Mouse (Mus musculus): ENCODE data around the gene Rilpl1. TPM values are rescaled to one million over a fixed set of nuclear protein-coding genes. Genes with fewer than 3 reads are reported as not detected.

Rilpl1 gene
- polyA plus RNA-seq, 1 experiment from 2014 or later, result 8.6 TPM

DNA sequence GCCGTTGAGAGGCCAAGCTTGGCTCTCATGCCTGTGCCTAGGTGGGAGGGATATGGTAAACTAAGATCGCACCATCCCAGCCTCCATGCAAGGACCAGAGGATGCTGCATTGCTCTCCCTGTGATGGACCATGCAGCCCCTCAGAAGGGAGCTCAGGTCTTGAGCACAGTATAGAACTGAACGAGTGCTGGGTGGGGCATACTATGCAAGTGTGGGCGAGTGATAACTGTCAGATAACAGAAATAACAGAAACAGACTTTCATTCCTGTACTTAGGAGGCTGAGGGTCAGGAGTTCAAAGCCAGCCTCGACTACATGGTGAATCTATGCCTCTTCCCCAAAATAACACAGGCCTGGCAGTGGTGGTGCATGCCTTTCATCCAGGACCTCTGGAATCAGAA, 3.8 kb upstream of the Rilpl1 start:
- ATAC-seq, result no peak
- no peaks in the 10 kb centered on the region for H3K9me3 ChIP-seq (ENCODE audit: control insufficient read depth, low read length)
- no peaks in the 10 kb centered on the region for H3K36me3 ChIP-seq (ENCODE audit: control insufficient read depth, insufficient read depth, low read length)
- H3K4me3 ChIP-seq (ENCODE audit: low read length), result no peak overlapping the region
- no peak overlapping the region for H3K27ac ChIP-seq (ENCODE audit: low read length)
- H3K9ac ChIP-seq (ENCODE audit: low read depth, low read length), result no peak overlapping the region
- no peaks in the 10 kb centered on the region for H3K27me3 ChIP-seq (replicated peaks; ENCODE audit: control insufficient read depth, insufficient read depth, low read length)
- no peak overlapping the region for H3K4me2 ChIP-seq (ENCODE audit: low read depth, low read length)
- 59% methylated on average over 5 of the region's 5 CpGs for WGBS
- peaks cover 13% of the 10 kb centered on the region for H3K4me1 ChIP-seq (ENCODE audit: control insufficient read depth, insufficient read depth, low read length)

DNA sequence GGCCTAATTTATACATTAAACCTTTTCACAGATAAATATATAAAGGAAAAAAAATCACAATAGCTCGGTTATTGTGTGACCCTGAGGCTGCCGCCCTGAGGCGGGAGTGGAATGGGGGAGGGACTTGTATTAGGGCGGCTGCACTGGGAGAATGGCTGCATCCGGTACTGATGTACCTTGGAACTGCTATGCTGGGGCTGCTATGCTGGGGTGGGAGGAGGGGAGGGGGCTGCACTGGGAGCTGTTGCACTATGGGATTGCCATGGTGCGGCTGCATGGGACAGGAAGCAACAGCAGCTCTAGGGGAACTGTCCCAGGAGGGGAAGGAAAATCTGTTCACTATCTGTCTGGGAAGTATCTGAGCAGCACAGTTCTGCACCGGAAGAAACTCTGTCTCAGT, 1.3 kb upstream of the Rilpl1 start:
- no peak overlapping the region for H3K4me3 ChIP-seq (ENCODE audit: low read length)
- H3K36me3 ChIP-seq (ENCODE audit: control insufficient read depth, insufficient read depth, low read length), result no peaks in the 10 kb centered on the region
- peaks cover 21% of the 10 kb centered on the region for H3K4me1 ChIP-seq (ENCODE audit: control insufficient read depth, insufficient read depth, low read length)
- peak overlapping the region; percentile 50; the same call in 1 of the 2 replicates for H3K27ac ChIP-seq (ENCODE audit: low read length)
- H3K9ac ChIP-seq (ENCODE audit: low read depth, low read length), result 0 out of 2 replicates have a peak overlapping the region, but pooled peaks have one; percentile 48
- H3K9me3 ChIP-seq (ENCODE audit: control insufficient read depth, low read length), result no peaks in the 10 kb centered on the region
- H3K4me2 ChIP-seq (ENCODE audit: low read depth, low read length), result no peak overlapping the region
- ATAC-seq, result no peak
- WGBS, result 26% methylated on average over 7 of the region's 7 CpGs
- no peaks in the 10 kb centered on the region for H3K27me3 ChIP-seq (replicated peaks; ENCODE audit: control insufficient read depth, insufficient read depth, low read length)

DNA sequence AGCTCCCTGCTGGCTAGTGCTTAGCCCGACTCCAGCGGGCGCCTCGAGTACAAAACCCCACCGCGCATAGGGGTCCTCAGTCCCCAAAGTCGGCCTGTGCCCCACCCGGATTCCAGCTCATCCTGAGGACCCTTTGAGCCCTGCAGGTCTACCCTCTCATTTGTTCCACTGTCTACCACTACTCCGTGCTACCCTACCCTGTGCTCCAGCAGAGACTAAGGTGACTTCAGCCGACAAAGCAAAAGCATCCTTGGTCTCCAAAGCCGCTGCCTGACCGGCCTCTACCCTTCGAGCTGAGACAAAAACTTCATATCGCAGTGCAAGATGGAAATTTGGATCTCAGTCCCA, 366 bp upstream of the Rilpl1 start:
- Histone ChIP-seq H3K36me3 (ENCODE audit: control insufficient read depth, insufficient read depth, low read length) (no peaks in the 10 kb centered on the region), H3K4me2 (ENCODE audit: low read depth, low read length) (peak overlapping the region; percentile 85), H3K4me1 (ENCODE audit: control insufficient read depth, insufficient read depth, low read length) (peaks cover 16% of the 10 kb centered on the region), H3K9me3 (ENCODE audit: control insufficient read depth, low read length) (no peaks in the 10 kb centered on the region), H3K9ac (ENCODE audit: low read depth, low read length) (peak overlapping the region; percentile 82), H3K27me3 (replicated peaks; ENCODE audit: control insufficient read depth, insufficient read depth, low read length) (no peaks in the 10 kb centered on the region), H3K27ac (ENCODE audit: low read length) (peak overlapping the region; percentile 83), H3K4me3 (ENCODE audit: low read length) (peak overlapping the region; percentile 79)
- WGBS, result 17% methylated on average over 14 of the region's 14 CpGs
- peak; percentile 46 for ATAC-seq

DNA sequence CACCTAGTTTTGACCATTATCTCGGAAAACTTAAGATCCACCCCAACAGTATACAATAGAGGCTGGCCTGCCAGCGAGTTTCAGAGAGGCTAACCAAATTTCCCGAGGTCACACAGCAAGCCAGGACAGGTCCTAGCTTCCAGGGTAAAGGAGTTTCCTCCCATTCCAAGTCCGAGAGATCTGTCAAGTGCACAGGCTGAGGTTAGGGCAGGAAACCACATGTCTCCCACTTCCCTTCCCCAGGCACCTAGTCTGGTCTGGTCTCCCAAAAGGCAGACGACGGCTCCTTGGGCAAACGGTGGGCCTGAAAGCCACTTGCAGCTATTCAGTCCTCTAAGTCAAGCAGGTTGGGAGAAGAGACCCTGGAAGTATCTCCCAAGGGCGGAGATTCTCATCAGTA, 1.5 kb downstream of the Rilpl1 start:
- peaks cover 15% of the 10 kb centered on the region for H3K4me1 ChIP-seq (ENCODE audit: control insufficient read depth, insufficient read depth, low read length)
- H3K27me3 ChIP-seq (replicated peaks; ENCODE audit: control insufficient read depth, insufficient read depth, low read length), result no peaks in the 10 kb centered on the region
- 45% methylated on average over 8 of the region's 8 CpGs for WGBS
- peak overlapping the region; percentile 79 for H3K4me3 ChIP-seq (ENCODE audit: low read length)
- no peaks in the 10 kb centered on the region for H3K9me3 ChIP-seq (ENCODE audit: control insufficient read depth, low read length)
- H3K9ac ChIP-seq (ENCODE audit: low read depth, low read length), result peak overlapping the region; percentile 82
- no peak for ATAC-seq
- peak overlapping the region; percentile 85 for H3K4me2 ChIP-seq (ENCODE audit: low read depth, low read length)
- no peaks in the 10 kb centered on the region for H3K36me3 ChIP-seq (ENCODE audit: control insufficient read depth, insufficient read depth, low read length)
- no peak overlapping the region; the same call in 1 of the 2 replicates for H3K27ac ChIP-seq (ENCODE audit: low read length)

DNA sequence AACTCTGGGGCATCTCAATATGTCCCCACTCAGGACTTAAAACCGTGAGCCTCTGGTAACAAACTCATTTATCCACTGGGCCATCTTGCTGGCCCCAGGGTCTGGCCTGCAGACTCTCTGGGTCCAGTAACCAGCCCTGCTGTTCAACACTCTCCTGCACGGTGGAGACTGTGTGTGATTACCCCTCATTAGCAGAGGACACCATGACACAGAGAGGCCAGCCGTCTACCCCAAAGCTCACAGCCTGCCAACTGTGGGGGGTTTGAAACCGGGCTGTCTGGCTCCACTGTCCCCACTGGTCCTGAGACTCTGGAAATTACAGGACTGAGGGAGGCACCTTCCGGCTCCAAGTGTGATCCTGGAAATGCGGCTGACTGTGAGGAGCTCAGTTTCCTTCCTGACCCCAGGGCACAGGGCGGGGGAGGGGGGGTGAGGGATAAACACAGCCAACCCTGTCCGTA, 2.0 kb downstream of the Rilpl1 start:
- Histone ChIP-seq H3K27ac (ENCODE audit: low read length) (0 out of 2 replicates have a peak overlapping the region, but pooled peaks have one; percentile 5), H3K4me3 (ENCODE audit: low read length) (peak overlapping the region; percentile 79), H3K27me3 (replicated peaks; ENCODE audit: control insufficient read depth, insufficient read depth, low read length) (no peaks in the 10 kb centered on the region), H3K9me3 (ENCODE audit: control insufficient read depth, low read length) (no peaks in the 10 kb centered on the region), H3K9ac (ENCODE audit: low read depth, low read length) (peak overlapping the region; percentile 56), H3K36me3 (ENCODE audit: control insufficient read depth, insufficient read depth, low read length) (no peaks in the 10 kb centered on the region), H3K4me2 (ENCODE audit: low read depth, low read length) (peak overlapping the region; percentile 85), H3K4me1 (ENCODE audit: control insufficient read depth, insufficient read depth, low read length) (peaks cover 15% of the 10 kb centered on the region)
- ATAC-seq, result no peak
- 31% methylated on average over 8 of the region's 8 CpGs for WGBS

DNA sequence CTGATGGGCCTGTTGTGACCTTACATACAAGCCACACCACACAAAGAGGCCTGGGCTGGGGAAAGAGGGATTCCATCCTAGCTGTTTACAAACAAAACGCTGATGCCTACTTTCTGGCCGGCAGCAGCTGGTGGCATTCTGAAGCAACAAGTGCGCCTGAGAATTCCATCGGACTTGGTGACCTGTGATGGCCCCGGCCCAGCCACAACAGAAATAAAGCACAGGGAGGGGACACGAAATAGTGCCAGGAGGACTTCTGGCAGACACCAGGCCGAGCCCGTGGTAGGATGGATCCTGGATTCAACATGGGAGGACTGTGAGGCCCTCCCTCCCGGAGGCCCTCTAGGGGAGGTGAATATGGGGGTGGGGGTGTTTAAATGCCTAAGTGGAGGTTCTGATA, 2.4 kb downstream of the Rilpl1 start:
- H3K36me3 ChIP-seq (ENCODE audit: control insufficient read depth, insufficient read depth, low read length), result no peaks in the 10 kb centered on the region
- H3K27me3 ChIP-seq (replicated peaks; ENCODE audit: control insufficient read depth, insufficient read depth, low read length), result no peaks in the 10 kb centered on the region
- WGBS, result 29% methylated on average over 9 of the region's 9 CpGs
- peaks cover 15% of the 10 kb centered on the region for H3K4me1 ChIP-seq (ENCODE audit: control insufficient read depth, insufficient read depth, low read length)
- H3K9me3 ChIP-seq (ENCODE audit: control insufficient read depth, low read length), result no peaks in the 10 kb centered on the region
- H3K27ac ChIP-seq (ENCODE audit: low read length), result 0 out of 2 replicates have a peak overlapping the region, but pooled peaks have one; percentile 5
- H3K4me3 ChIP-seq (ENCODE audit: low read length), result peak overlapping the region; percentile 79
- ATAC-seq, result no peak
- H3K4me2 ChIP-seq (ENCODE audit: low read depth, low read length), result peak overlapping the region; percentile 85
- peak overlapping the region; percentile 56 for H3K9ac ChIP-seq (ENCODE audit: low read depth, low read length)

DNA sequence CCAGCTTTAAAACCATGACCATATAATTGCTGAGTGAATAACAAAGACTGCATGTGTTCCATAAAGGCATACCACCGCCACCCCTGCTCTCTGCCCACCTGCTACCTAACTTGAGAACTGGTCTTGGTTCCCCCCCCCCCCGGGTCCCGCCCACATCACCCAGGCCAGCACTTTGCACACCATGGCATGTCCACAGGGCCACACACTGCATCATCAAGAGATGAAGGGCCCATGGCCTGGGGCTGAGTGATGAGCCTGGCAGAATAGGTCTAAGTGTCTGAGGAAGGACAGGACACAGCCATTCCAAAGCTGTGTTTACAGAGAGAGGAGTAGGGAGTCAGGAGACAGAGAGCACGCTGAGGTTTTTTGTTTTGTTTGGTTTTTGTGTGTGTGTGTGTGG, 2.8 kb downstream of the Rilpl1 start:
- no peaks in the 10 kb centered on the region for H3K9me3 ChIP-seq (ENCODE audit: control insufficient read depth, low read length)
- H3K4me3 ChIP-seq (ENCODE audit: low read length), result peak overlapping the region; percentile 79
- no peak for ATAC-seq
- H3K9ac ChIP-seq (ENCODE audit: low read depth, low read length), result peak overlapping the region; percentile 56; the same call in 1 of the 2 replicates
- no peak overlapping the region for H3K27ac ChIP-seq (ENCODE audit: low read length)
- H3K36me3 ChIP-seq (ENCODE audit: control insufficient read depth, insufficient read depth, low read length), result no peaks in the 10 kb centered on the region
- 68% methylated on average over 4 of the region's 4 CpGs for WGBS
- no peaks in the 10 kb centered on the region for H3K27me3 ChIP-seq (replicated peaks; ENCODE audit: control insufficient read depth, insufficient read depth, low read length)
- peak overlapping the region; percentile 85; the same call in 1 of the 2 replicates for H3K4me2 ChIP-seq (ENCODE audit: low read depth, low read length)
- peaks cover 15% of the 10 kb centered on the region for H3K4me1 ChIP-seq (ENCODE audit: control insufficient read depth, insufficient read depth, low read length)

DNA sequence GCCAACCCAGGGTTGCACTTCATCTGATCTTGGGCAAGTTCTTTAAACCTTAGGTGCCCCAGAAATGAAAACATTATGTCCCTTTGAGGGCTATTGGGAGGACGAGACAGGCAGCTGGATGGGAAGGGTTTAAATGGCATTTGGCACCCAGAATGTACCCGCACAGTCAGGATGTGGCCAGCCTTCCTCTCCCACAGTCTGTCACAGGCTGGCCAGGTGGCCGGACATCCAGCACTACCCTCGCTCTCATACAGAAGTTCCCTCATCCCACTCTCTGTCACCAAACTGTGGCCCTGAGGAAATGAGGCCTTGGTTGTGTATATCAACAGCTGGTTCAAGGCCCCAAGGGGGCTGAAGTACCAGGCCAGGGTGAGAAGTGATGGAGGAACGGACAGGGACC, 6.2 kb downstream of the Rilpl1 start:
- Histone ChIP-seq H3K4me3 (ENCODE audit: low read length) (no peak overlapping the region), H3K36me3 (ENCODE audit: control insufficient read depth, insufficient read depth, low read length) (no peaks in the 10 kb centered on the region), H3K9ac (ENCODE audit: low read depth, low read length) (no peak overlapping the region), H3K4me2 (ENCODE audit: low read depth, low read length) (no peak overlapping the region), H3K27ac (ENCODE audit: low read length) (no peak overlapping the region), H3K27me3 (replicated peaks; ENCODE audit: control insufficient read depth, insufficient read depth, low read length) (no peaks in the 10 kb centered on the region), H3K4me1 (ENCODE audit: control insufficient read depth, insufficient read depth, low read length) (peaks cover 8% of the 10 kb centered on the region), H3K9me3 (ENCODE audit: control insufficient read depth, low read length) (no peaks in the 10 kb centered on the region)
- WGBS, result 92% methylated on average over 5 of the region's 5 CpGs
- no peak for ATAC-seq

DNA sequence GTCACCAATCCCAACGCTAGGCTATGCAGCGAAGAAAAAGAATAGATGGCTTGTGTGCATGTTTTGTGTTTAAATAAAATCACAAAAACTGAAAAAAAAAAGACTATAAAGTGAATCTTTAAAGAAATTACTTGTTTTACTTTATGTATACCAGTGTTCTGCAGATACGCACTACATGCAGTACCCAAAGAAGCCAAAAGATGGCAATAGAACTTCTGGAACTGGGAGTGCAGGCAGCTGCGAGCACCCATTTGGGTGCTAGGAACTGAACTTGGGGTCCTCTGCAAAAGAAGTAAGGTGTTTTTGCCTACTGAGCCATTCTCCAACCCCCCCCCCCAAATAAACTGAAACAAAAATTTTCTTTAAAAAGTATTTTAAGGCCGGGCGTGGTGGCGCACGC, 8.2 kb downstream of the Rilpl1 start:
- H3K36me3 ChIP-seq (ENCODE audit: control insufficient read depth, insufficient read depth, low read length), result no peaks in the 10 kb centered on the region
- H3K9me3 ChIP-seq (ENCODE audit: control insufficient read depth, low read length), result no peaks in the 10 kb centered on the region
- H3K4me3 ChIP-seq (ENCODE audit: low read length), result no peak overlapping the region

DNA sequence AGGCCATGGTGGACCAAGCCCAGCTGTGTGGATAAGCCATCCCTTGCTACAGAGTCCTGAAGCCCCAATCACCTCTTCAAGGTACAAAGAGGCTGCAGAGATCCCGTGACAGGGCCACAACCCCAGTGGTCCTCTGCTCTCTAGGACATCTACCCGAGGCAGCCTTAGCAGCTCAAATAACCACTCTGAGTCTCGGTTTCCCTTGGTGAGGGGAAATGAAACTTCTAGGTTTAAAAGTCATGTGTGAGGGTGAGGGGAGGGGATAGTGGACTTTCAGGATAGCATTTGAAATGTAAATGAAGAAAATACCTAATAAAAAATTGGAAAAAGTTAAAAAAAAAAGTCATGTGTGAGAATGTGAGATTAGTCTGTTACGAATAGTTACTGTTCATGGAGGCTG, 9.6 kb downstream of the Rilpl1 start:
- no peak overlapping the region for H3K4me3 ChIP-seq (ENCODE audit: low read length)
- WGBS, result 88% methylated on average over 4 of the region's 4 CpGs
- H3K9me3 ChIP-seq (ENCODE audit: control insufficient read depth, low read length), result no peaks in the 10 kb centered on the region
- H3K9ac ChIP-seq (ENCODE audit: low read depth, low read length), result no peak overlapping the region
- no peak for ATAC-seq
- no peak overlapping the region for H3K4me2 ChIP-seq (ENCODE audit: low read depth, low read length)
- H3K27me3 ChIP-seq (replicated peaks; ENCODE audit: control insufficient read depth, insufficient read depth, low read length), result no peaks in the 10 kb centered on the region
- no peak overlapping the region for H3K27ac ChIP-seq (ENCODE audit: low read length)
- no peaks in the 10 kb centered on the region for H3K36me3 ChIP-seq (ENCODE audit: control insufficient read depth, insufficient read depth, low read length)
- H3K4me1 ChIP-seq (ENCODE audit: control insufficient read depth, insufficient read depth, low read length), result no peaks in the 10 kb centered on the region

More for the DNA sequence above, 8.2 kb downstream of the Rilpl1 start:
- no peak overlapping the region for H3K27ac ChIP-seq (ENCODE audit: low read length)
- WGBS, result 95% methylated on average over 8 of the region's 8 CpGs
- ATAC-seq, result no peak
- no peaks in the 10 kb centered on the region for H3K4me1 ChIP-seq (ENCODE audit: control insufficient read depth, insufficient read depth, low read length)
- H3K4me2 ChIP-seq (ENCODE audit: low read depth, low read length), result no peak overlapping the region
- no peaks in the 10 kb centered on the region for H3K27me3 ChIP-seq (replicated peaks; ENCODE audit: control insufficient read depth, insufficient read depth, low read length)
- H3K9ac ChIP-seq (ENCODE audit: low read depth, low read length), result no peak overlapping the region
